Mouse (Mus musculus): ENCODE results near the gene Bmp6.

GRCm38 (mm10) chr13:38429671-38430070 lies 84.8 kb downstream of the Bmp6 start:
- TF ChIP-seq CTCF (conservative IDR thresholded peaks at IDR 0.05; ENCODE audit: insufficient read depth, insufficient read length, low read depth, low read length) = no peak
- no peak for TF ChIP-seq POLR2A (IDR thresholded peaks at IDR 0.05; ENCODE audit: low read depth, low read length)
